Mouse (Mus musculus) stomach, embryonic 14.5 days (tissue): ENCODE results near the gene Ctu2. TPM values are rescaled to one million over a fixed set of nuclear protein-coding genes. Genes with fewer than 3 reads are reported as not detected.

ENCODE experiments used
- ATAC-seq: fragments of 200-750 bp; cut with Nextera tagmentation; 2 replicates; pipeline ENCODE4 v1.8.0; 2017; ENCODE audit warnings: low read depth, moderate TSS enrichment; ENCODE audit not compliant: insufficient number of reproducible peaks, insufficient read depth, low FRiP score
- H3K27ac ChIP-seq: fragments of 300-500 bp; sonication (generic); 2 replicates; pipeline ENCODE4 v1.5.1; 2014; ENCODE audit warnings: mild to moderate bottlenecking, low read length, moderate library complexity, mixed read lengths
- H3K27me3 ChIP-seq: fragments of 300-500 bp; sonication (generic); 2 replicates; pipeline ENCODE4 v1.6.1; 2014; ENCODE audit warnings: low read length, control low read depth, mixed read lengths; ENCODE audit not compliant: control insufficient read depth, insufficient read depth
- H3K36me3 ChIP-seq: fragments of 300-500 bp; sonication (generic); 2 replicates; pipeline ENCODE4 v1.6.1; 2014; ENCODE audit warnings: mild to moderate bottlenecking, control low read depth, low read length, moderate library complexity, mixed read lengths; ENCODE audit not compliant: control insufficient read depth, insufficient read depth
- H3K4me1 ChIP-seq: fragments of 300-500 bp; sonication (generic); 2 replicates; pipeline ENCODE4 v1.6.1; 2014; ENCODE audit warnings: low read length, control low read depth, mixed read lengths; ENCODE audit not compliant: control insufficient read depth, insufficient read depth
- H3K4me2 ChIP-seq: fragments of 300-500 bp; sonication (generic); replicated peaks from 2 replicates; pipeline ENCODE4 v1.6.1; 2014; ENCODE audit warnings: low read depth, low read length, control low read depth
- H3K4me3 ChIP-seq: fragments of 300-500 bp; sonication (generic); 2 replicates; pipeline ENCODE4 v1.5.1; 2014; ENCODE audit warnings: low read depth, low read length, control low read depth
- H3K9ac ChIP-seq: fragments of 300-500 bp; sonication (generic); replicated peaks from 2 replicates; pipeline ENCODE4 v1.6.1; 2014; ENCODE audit warnings: low read depth, mild to moderate bottlenecking, control low read depth, low read length, moderate library complexity, mixed read lengths
- H3K9me3 ChIP-seq: fragments of 300-500 bp; sonication (generic); 2 replicates; pipeline ENCODE4 v1.6.1; 2016; ENCODE audit warnings: low read depth, low read length, control low read depth; ENCODE audit not compliant: control insufficient read depth
- WGBS: fragments of 180-500 bp; shearing (Covaris S2); extraction: QIAGEN DNeasy Blood & Tissue Kit; methylation state at CpG from one replicate; pipeline ENCODE4 v1.1.7; 2014; 5-methylcytosine and 5-hydroxymethylcytosine counted together
- polyA plus RNA-seq: library from polyadenylated mRNA; unstranded; fragments of >200 nt; fragmentation: Nextera tagmentation; extraction: Ambion mirVana; gene quantifications from 2 replicates; pipeline ENCODE4 v1.2.1, GENCODE M21; 2014

Ctu2 gene
- polyA plus RNA-seq, 1 experiment from 2014 or later, result 54.0 TPM

DNA sequence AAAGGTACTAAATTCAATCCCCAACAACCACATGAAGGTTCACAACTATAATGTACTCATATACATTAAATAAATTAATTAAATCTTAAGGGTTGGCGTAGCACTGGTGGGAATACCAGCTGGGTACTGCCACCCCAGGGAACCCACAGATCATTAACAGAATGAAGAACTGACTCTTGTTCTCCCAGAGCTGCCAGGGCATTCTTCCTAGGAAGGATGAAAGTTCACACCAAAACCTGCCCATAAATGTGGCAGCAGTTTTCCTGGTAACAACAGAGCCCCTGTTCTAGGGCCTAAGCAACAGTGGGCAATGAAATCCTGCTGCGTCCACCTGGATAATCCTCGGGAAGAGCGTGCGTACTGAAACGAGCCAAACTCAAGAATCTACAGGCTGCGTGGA, 33.6 kb upstream of the Ctu2 start:
- Histone ChIP-seq H3K9ac (peak overlapping the region; percentile 71), H3K4me3 (peak overlapping the region; percentile 71), H3K36me3 (peaks cover 5% of the 10 kb centered on the region), H3K27ac (peak overlapping the region; percentile 71; the same call in 1 of the 2 replicates), H3K9me3 (no peaks in the 10 kb centered on the region), H3K4me2 (peak overlapping the region; percentile 89), H3K4me1 (peaks cover 23% of the 10 kb centered on the region), H3K27me3 (no peaks in the 10 kb centered on the region)
- 21% methylated on average over 7 of the region's 7 CpGs for WGBS
- ATAC-seq, result no peak

DNA sequence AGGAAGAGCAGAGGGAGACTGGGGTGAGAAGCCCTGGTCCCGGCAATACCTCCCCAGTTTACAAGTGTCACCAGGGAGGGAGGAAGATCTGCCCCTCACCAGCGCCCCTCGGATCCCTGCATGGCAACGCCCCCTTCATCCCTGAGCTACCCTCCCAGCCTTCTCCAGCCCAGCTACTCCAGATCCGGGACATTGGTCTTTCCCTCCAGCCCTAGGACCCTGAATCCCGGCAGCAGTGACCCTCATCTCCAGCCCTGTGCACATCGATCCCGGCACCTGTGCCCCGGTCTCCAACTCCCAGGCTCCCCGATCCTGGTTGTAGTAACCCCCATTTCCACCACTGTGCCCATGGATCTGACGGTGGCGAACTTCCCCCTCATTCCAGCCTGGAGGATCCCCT, 33.2 kb upstream of the Ctu2 start:
- no peak; the same call in 1 of the 2 replicates for ATAC-seq
- Histone ChIP-seq H3K27me3 (no peaks in the 10 kb centered on the region), H3K36me3 (peaks cover 5% of the 10 kb centered on the region), H3K9ac (peak overlapping the region; percentile 71), H3K27ac (peak overlapping the region; percentile 71; the same call in 1 of the 2 replicates), H3K4me3 (peak overlapping the region; percentile 71), H3K4me2 (peak overlapping the region; percentile 89), H3K9me3 (no peaks in the 10 kb centered on the region), H3K4me1 (peaks cover 20% of the 10 kb centered on the region)
- 2% methylated on average over 12 of the region's 12 CpGs for WGBS

DNA sequence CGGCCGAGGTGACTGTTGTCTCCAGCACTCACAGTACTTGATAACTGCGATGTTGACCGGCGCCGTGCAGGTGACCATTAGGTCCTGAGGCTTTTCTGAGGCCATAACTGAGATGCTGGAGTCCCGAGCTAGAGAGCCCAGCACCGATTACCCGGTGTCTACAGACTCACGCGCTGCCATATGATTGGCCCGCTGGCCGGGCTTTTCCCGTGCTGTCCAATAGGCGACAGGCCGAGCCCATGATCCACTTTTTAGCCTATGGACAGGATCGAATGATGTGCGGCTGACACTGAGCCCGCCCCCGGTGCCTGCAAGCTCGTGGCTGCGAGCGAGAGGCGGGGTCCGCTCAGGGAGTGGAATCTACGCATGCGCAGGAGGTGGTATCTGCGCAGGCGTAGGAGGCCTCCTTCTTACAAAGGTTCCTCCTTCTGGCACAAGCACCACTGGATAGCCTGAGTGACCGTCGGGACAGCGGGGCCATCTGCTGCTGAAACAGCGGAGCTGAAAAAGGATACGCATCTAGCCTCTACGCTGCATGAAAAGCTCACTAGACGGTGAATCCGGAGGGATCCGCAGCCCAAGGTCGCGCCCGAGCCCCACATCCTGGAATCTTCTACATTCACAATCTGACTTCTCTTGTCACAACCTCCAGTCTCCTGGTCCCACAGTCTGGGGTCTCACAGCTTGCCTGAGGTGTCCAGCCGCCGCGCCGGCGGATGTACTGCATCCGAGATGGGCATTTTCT, 32.5 kb upstream of the Ctu2 start, which contains the start of gene Mvd:
TSS of gene Mvd (minus strand) at position 161 of the 745 bp plus-strand sequence.
- Histone ChIP-seq H3K36me3 (peaks cover 1% of the 10 kb centered on the region; the same call in 1 of the 2 replicates), H3K4me1 (peaks cover 17% of the 10 kb centered on the region), H3K4me3 (peak within 1 kb of the TSS; percentile 71), H3K4me2 (peak within 1 kb of the TSS; percentile 89), H3K27me3 (no peaks in the 10 kb centered on the region), H3K9me3 (no peaks in the 10 kb centered on the region), H3K9ac (peak within 1 kb of the TSS; percentile 71), H3K27ac (peak within 1 kb of the TSS; percentile 96)
- WGBS, result under 1% methylated on average over 47 of the region's 47 CpGs
- peak; percentile 96 for ATAC-seq

DNA sequence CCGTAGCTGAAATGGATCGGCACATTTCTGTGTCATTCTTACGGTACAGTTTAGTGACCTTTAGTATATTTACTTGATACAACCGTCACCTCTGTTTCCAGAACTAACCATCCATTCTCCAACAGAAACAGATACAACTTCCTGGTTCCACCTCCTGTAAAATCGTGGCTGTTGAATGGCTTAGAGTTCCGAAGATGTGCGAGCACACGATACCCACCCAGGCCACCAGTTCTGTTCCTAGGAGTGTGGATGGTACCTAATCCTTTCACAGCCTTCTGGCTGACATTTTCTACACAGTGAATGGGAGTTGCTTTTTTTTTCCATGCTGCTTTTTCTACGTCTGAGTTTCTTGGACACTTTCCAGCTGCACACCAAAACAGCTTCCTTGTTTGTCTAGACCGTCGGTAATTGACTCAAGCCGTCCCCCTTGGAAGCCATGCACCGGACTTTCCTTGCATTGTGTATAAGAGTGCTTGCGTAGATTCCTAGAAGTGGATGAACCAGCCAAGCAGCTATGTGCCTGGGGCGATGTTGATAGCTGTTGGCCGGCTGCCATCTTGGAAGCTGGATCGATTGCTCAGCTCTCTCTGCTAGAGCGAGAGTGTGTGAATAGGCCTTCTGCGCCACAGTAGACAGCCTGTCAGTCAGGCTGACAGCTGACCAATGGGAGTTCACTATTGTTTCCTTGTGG, 31.7 kb upstream of the Ctu2 start:
- Histone ChIP-seq H3K27ac (peak overlapping the region; percentile 96), H3K4me1 (peaks cover 16% of the 10 kb centered on the region), H3K9ac (peak overlapping the region; percentile 68), H3K36me3 (no peaks in the 10 kb centered on the region; the same call in 1 of the 2 replicates), H3K4me2 (peak overlapping the region; percentile 70), H3K4me3 (peak overlapping the region; percentile 71), H3K9me3 (no peaks in the 10 kb centered on the region), H3K27me3 (no peaks in the 10 kb centered on the region)
- ATAC-seq, result peak; percentile 66
- WGBS, result 6% methylated on average over 19 of the region's 19 CpGs

DNA sequence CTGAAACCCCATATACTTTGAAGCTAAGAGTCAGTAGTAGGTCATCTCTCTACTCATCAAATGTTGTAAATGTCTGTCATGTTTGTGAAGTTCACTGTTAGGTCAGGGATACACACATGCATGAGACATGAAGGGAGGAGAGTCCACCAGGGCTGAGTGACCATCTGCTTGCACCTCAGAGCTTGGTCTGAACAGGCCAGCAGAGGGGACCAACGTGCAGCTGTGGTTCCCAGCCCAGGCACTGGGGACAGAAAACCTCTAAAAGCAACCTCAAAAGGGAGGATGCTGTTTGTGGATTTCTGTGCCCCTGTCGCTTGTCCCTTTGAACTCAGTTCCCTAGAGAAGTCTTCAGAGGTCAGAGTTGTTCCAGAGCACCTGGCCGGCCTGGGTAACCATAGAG, 30.7 kb upstream of the Ctu2 start:
- WGBS, result 48% methylated on average over 3 of the region's 3 CpGs
- H3K27me3 ChIP-seq, result no peaks in the 10 kb centered on the region
- no peaks in the 10 kb centered on the region for H3K36me3 ChIP-seq
- no peaks in the 10 kb centered on the region for H3K9me3 ChIP-seq
- no peak overlapping the region for H3K27ac ChIP-seq
- H3K4me2 ChIP-seq, result peak overlapping the region; percentile 70; the same call in 1 of the 2 replicates
- no peak overlapping the region for H3K4me3 ChIP-seq
- peaks cover 16% of the 10 kb centered on the region for H3K4me1 ChIP-seq
- ATAC-seq, result no peak
- H3K9ac ChIP-seq, result no peak overlapping the region

DNA sequence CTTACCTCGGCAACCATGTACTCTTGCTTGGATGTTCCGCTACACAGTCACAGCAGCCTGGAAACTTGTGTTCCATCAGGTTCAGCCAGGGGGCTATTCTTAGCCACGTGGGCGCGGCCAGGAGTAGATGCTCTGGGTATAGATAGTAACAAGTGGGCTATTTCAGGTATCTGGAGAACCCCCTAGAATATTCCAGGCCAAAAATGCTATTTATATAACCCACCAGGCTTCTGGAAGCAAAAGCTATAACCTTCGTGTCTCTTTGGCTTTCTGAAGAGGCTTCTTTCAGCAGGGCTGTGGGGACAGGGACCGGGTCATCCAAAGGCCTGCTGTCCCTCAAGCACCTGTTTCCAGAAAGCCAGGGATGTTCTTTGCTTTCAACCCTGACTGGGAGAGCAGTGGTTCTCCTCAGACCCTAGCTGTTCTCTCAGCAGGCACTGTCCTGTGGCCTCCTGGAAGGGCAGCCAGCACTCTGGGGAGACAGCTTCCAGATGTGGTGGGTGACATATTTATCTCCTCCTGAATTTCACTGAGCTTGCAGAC, 24.7 kb upstream of the Ctu2 start:
- Histone ChIP-seq H3K36me3 (no peaks in the 10 kb centered on the region), H3K4me2 (no peak overlapping the region), H3K4me3 (no peak overlapping the region), H3K9ac (no peak overlapping the region), H3K27ac (no peak overlapping the region), H3K27me3 (no peaks in the 10 kb centered on the region), H3K4me1 (no peaks in the 10 kb centered on the region), H3K9me3 (no peaks in the 10 kb centered on the region)
- 69% methylated on average over 7 of the region's 7 CpGs for WGBS
- ATAC-seq, result no peak

DNA sequence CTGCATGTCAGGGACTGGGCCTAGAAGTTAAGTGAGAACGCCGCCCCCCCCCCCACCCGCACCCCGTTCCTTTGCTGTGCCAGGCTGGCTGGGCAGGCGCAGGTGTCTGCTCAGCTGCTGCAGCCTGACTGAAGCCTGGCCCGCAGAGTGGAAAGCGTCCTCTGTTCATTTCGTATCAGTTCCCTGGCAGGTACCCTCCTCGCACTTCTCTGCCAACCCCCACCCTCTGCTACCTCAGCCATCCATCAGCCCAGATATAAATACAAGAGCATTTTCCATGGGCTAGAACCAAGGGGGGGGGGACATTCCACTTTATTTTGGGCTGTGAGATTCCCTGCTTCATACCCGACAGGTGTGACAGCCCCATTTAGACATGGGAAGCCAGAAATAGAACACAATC, 23.8 kb upstream of the Ctu2 start:
- Histone ChIP-seq H3K27me3 (no peaks in the 10 kb centered on the region), H3K27ac (no peak overlapping the region), H3K36me3 (no peaks in the 10 kb centered on the region), H3K9me3 (no peaks in the 10 kb centered on the region), H3K4me2 (no peak overlapping the region), H3K9ac (no peak overlapping the region), H3K4me1 (no peaks in the 10 kb centered on the region), H3K4me3 (no peak overlapping the region)
- ATAC-seq, result no peak
- WGBS, result 73% methylated on average over 10 of the region's 10 CpGs

DNA sequence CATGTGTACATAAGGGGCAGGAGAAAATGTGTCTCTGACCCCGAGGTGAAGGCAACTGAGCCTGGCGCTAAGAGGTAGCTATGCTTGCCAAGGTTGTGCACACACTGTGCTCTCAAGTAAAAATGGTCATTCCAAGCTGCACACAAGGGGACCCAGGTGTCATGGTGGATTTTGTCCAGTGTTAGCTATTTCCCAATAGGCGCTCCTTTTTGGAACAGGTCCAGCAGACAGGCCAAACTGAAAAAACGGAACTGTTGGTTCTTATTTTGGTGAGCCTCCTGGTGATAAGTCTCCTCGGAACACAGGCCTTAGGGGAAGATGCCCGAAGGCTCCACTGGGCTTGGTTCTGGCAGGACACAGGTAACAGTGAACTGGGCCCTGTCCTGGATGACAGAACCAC, 21.5 kb upstream of the Ctu2 start:
- WGBS, result 89% methylated on average over 6 of the region's 6 CpGs
- no peak for ATAC-seq
- H3K27me3 ChIP-seq, result peaks cover 1% of the 10 kb centered on the region; the same call in 1 of the 2 replicates
- no peaks in the 10 kb centered on the region for H3K36me3 ChIP-seq
- H3K4me1 ChIP-seq, result no peaks in the 10 kb centered on the region
- H3K4me3 ChIP-seq, result no peak overlapping the region
- H3K9me3 ChIP-seq, result no peaks in the 10 kb centered on the region
- no peak overlapping the region for H3K9ac ChIP-seq
- H3K4me2 ChIP-seq, result no peak overlapping the region
- H3K27ac ChIP-seq, result no peak overlapping the region
